Mouse (Mus musculus): Measurements from ENCODE around the gene Itpr1. TPM values are rescaled to one million over a fixed set of nuclear protein-coding genes. Genes with fewer than 3 reads are reported as not detected.
A peak's percentile ranks its signal among the peaks of the same experiment; 100 is the strongest.

Gene Itpr1
- polyA plus RNA-seq, 1 experiment from 2014 or later, result 3.3 TPM

DNA sequence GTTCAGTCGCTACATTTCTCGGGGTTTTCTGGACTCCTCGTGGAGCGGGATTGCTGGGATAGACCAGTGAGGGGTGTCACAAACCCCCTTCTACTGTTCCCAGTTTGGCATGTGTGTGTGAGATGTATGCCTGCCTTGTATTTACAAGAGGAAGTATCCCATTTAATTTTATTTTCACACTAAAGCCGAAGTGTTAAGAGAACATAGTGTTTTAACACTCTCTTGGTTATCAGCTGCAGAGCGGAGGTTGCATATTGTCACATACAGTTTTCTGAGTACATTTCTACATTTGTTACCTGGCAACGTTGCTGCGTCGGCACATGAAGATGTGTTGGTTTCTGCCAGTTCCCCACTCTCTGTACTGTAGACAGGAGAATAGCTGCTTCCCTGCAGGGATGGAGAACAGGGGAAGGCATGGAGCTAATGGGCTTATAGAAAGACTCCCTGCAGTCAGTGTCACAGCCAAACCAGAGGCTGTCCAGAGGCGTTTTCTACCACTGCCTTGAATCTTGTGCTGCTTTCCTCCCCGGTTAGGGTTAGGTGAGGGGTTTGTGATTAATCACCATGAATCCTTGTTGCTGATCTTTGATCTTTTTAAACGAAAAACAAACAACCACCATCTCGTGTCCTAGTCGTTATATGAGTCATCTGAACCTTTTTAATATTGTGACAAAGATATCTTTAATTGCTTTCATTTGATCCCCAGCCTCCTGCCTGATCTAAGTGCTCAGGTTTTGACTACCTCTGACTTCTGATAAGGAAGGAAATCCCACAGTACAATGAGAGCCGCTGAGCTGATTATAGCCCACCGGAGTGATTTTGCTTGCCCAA lies 241.4 kb downstream of the Itpr1 start:
- Histone ChIP-seq H3K9me3 (replicated peaks) (no peaks in the 10 kb centered on the region), H3K36me3 (no peaks in the 10 kb centered on the region), H3K9ac (replicated peaks) (no peak overlapping the region), H3K4me2 (no peak overlapping the region), H3K27ac (replicated peaks) (no peak overlapping the region), H3K4me1 (peaks cover 23% of the 10 kb centered on the region), H3K27me3 (replicated peaks) (no peaks in the 10 kb centered on the region), H3K4me3 (replicated peaks) (no peak overlapping the region)
- ATAC-seq (ENCODE audit: low FRiP score), result no peak
- 66% methylated on average over 16 of the region's 16 CpGs for WGBS

DNA sequence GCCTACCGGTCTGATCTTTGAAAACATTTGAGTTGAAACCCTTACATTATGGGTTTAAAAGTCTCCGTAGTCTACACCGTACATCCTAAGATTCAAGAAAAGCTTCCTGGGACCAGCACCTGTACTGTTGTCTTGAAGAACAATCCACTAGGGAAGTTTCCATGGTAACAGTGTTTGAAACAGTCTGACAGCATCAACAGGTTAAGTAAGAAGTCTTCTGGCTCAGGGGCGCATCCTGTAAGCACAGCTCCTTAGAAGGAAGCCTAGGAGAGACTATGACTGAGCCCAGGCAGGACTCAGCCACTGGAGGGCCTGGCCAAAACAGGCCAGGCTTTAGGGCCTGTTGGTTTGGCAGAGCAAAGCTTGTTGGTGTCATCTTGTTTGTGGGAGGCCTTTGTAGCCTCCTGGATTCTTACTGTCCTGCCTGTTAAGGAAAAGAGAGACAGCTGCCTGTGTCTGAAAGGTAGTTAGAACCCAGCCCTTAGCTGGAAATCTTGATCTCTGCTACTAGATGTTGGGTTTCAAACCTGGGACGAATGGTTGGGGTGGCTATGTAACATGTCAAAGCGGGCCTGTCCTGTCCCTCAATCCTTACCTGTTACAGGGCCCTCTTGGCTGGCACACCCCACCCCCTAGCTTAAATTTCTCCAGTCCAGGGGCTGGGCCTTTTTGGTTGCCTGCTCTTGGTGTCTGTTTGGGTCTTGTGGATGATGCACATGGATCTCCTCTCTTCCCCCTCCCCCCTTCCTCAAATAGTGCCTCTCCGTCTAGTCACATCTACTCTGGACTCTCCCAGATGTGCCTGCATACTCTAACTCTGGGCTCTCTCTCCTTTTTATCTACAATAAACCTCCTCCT lies 242.3 kb downstream of the Itpr1 start:
- H3K27ac ChIP-seq (replicated peaks), result no peak overlapping the region
- no peaks in the 10 kb centered on the region for H3K36me3 ChIP-seq
- H3K4me1 ChIP-seq, result peaks cover 23% of the 10 kb centered on the region
- H3K9ac ChIP-seq (replicated peaks), result no peak overlapping the region
- no peaks in the 10 kb centered on the region for H3K9me3 ChIP-seq (replicated peaks)
- no peak overlapping the region for H3K4me3 ChIP-seq (replicated peaks)
- no peak for ATAC-seq (ENCODE audit: low FRiP score)
- no peaks in the 10 kb centered on the region for H3K27me3 ChIP-seq (replicated peaks)
- no peak overlapping the region for H3K4me2 ChIP-seq
- WGBS, result 88% methylated on average over 7 of the region's 7 CpGs

DNA sequence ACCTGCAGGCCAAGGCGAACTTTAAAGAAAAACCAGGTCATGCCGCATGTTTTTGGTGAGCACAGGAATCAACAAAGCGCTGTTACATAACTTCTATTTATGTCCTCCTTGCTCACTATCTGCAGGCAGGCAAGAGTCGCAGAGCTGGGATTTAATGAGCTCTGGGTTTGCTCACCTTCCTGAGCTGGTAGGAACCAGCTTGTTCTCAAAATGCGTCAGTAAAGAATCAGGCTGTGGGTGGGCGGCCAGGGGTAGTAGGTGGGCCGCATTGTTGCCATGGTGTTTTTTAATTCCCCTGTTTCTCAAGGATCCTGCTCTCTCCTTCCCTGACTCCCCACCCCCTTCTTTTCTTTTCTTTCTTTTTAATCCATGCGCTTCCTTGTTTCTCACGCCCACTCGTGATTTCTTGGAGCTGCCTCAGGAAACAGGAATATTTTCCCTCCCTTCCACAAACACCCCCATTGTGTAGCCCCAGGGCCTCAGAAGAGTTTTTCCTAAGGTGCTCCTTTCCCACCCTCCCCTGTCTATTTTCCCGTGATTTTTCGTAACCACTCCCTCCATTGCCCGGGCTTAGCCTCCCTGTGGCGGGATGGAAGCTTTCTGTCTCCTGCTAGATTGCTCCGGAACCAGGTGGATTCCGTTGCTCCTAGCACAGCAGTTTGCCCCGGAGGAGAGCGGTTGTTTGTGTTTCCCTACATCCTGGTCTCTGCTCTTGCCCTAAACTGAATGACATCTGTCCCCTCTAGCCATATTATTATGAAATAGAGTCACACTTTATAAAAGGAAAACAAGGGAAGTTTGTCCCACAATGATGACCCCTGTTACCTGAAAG lies 243.6 kb downstream of the Itpr1 start:
- H3K27ac ChIP-seq (replicated peaks), result peak overlapping the region; percentile 51; the same call in 1 of the 2 replicates

DNA sequence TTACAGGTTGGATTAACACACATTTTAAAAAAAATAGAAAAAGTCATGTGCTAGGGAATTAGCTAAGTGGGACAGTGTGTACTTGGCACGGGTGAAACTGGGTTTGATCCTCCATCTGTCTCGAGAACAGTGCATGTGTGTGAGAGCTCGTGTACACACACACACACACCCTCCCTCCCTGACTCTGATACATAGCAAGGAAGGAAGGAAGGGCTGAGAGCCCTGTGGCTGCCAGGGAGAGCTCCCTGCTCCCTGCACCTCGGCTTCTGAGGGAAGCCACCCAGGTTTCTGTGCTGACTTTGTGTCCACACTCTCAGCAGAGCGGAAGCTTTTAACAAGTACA lies 244.1 kb downstream of the Itpr1 start:
- WGBS, result 18% methylated on average over 5 of the region's 5 CpGs
- ATAC-seq (ENCODE audit: low FRiP score), result peak; percentile 11; the same call in 1 of the 2 replicates
- peak overlapping the region; percentile 54 for H3K4me2 ChIP-seq

More for the DNA sequence above, 243.6 kb downstream of the Itpr1 start:
- Histone ChIP-seq H3K36me3 (no peaks in the 10 kb centered on the region), H3K4me3 (replicated peaks) (peak overlapping the region; percentile 4; the same call in 1 of the 2 replicates), H3K9me3 (replicated peaks) (no peaks in the 10 kb centered on the region), H3K9ac (replicated peaks) (0 out of 2 replicates have a peak overlapping the region, but pooled peaks have one; percentile 20), H3K27me3 (replicated peaks) (no peaks in the 10 kb centered on the region), H3K4me1 (peaks cover 23% of the 10 kb centered on the region), H3K4me2 (peak overlapping the region; percentile 54)
- peak; percentile 51; the same call in 1 of the 2 replicates for ATAC-seq (ENCODE audit: low FRiP score)
- 10% methylated on average over 18 of the region's 18 CpGs for WGBS

DNA sequence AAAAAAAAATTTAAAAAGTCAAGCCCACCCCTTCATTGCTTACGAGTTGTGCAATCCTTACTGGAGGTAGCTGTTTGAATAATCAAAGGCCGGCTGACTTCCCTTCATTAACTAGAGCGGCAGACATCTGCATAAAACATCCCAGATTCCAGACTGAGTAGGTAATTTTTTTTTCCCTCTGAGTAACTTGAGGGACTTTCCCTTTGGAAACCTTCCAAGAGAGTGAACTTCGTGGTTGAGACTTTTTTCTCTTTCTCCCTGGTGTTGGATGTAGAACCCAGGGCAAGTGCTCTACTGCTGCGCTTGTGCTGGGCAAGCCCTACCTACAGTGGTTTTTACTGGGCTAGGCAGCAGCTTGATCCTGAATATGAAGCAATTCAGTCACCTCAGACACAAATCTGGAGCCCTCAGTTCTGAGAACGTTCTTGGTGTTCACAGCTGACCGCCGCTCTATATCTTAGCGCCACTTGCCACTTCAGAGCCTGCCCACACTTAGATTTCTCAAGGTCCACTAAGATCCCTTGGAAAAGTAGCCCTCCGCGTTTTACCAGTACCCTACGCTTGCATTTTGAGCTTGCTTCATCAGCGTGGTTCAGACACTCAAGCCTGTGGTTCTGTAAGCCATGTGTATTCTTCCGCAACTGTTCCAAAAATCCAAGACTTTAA lies 244.8 kb downstream of the Itpr1 start:
- Histone ChIP-seq H3K4me1 (peaks cover 23% of the 10 kb centered on the region), H3K36me3 (no peaks in the 10 kb centered on the region), H3K27me3 (replicated peaks) (no peaks in the 10 kb centered on the region), H3K9me3 (replicated peaks) (no peaks in the 10 kb centered on the region), H3K27ac (replicated peaks) (peak overlapping the region; percentile 48; the same call in 1 of the 2 replicates), H3K4me2 (no peak overlapping the region), H3K9ac (replicated peaks) (no peak overlapping the region), H3K4me3 (replicated peaks) (no peak overlapping the region)
- ATAC-seq (ENCODE audit: low FRiP score), result no peak
- WGBS, result 53% methylated on average over 14 of the region's 14 CpGs

More for the DNA sequence above, 244.1 kb downstream of the Itpr1 start:
- H3K27me3 ChIP-seq (replicated peaks), result no peaks in the 10 kb centered on the region
- H3K27ac ChIP-seq (replicated peaks), result no peak overlapping the region
- no peaks in the 10 kb centered on the region for H3K36me3 ChIP-seq
- H3K4me3 ChIP-seq (replicated peaks), result no peak overlapping the region
- no peak overlapping the region for H3K9ac ChIP-seq (replicated peaks)
- peaks cover 23% of the 10 kb centered on the region for H3K4me1 ChIP-seq
- H3K9me3 ChIP-seq (replicated peaks), result no peaks in the 10 kb centered on the region

DNA sequence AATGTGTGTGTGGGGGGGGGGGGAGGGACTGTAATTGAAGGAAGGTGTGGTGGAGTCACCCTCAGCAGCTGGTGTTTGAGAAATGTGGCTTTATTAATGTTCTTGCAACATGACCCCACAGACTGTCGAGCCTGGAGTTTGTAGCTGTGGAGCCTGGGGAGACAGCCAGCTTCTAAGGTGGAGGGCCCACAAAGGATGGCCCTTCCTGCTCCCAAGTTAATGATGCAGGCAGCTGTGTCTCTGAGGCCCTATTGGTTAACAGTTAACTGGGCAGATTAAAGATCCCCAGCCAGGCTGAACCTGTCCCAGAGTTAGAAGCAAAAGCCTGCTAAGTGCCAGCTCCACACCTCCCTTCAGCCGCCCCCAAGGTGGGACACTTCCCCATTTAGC lies 245.3 kb downstream of the Itpr1 start:
- 41% methylated on average over 2 of the region's 2 CpGs for WGBS
- ATAC-seq (ENCODE audit: low FRiP score), result no peak
- Histone ChIP-seq H3K9ac (replicated peaks) (no peak overlapping the region), H3K27me3 (replicated peaks) (no peaks in the 10 kb centered on the region), H3K36me3 (no peaks in the 10 kb centered on the region), H3K4me3 (replicated peaks) (no peak overlapping the region), H3K9me3 (replicated peaks) (no peaks in the 10 kb centered on the region), H3K4me2 (no peak overlapping the region), H3K4me1 (peaks cover 23% of the 10 kb centered on the region), H3K27ac (replicated peaks) (no peak overlapping the region)

DNA sequence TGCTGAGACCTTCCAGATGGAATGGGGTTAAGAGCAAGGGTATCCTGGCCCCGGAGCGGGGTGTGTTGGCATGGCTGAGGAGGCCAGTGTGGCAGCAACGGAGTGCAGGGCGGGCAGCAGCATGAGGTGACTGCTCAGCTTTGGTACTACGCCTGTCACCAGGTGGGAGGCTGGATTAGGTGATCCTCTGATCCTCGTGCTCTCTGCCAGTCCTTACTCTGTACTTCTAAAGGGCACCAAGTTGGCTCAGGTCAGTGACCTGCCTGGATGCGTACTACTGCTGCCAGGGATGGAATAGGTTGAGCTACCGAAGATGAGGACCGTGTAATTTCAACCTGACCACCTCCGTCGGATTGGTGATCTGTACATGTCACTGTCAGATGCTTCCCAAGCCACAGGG lies 245.9 kb downstream of the Itpr1 start:
- peaks cover 23% of the 10 kb centered on the region for H3K4me1 ChIP-seq
- H3K4me3 ChIP-seq (replicated peaks), result no peak overlapping the region
- H3K27me3 ChIP-seq (replicated peaks), result no peaks in the 10 kb centered on the region
- H3K36me3 ChIP-seq, result no peaks in the 10 kb centered on the region
- no peak overlapping the region for H3K4me2 ChIP-seq
- ATAC-seq (ENCODE audit: low FRiP score), result no peak
- H3K27ac ChIP-seq (replicated peaks), result no peak overlapping the region
- 94% methylated on average over 11 of the region's 11 CpGs for WGBS
- H3K9ac ChIP-seq (replicated peaks), result no peak overlapping the region
- no peaks in the 10 kb centered on the region for H3K9me3 ChIP-seq (replicated peaks)

DNA sequence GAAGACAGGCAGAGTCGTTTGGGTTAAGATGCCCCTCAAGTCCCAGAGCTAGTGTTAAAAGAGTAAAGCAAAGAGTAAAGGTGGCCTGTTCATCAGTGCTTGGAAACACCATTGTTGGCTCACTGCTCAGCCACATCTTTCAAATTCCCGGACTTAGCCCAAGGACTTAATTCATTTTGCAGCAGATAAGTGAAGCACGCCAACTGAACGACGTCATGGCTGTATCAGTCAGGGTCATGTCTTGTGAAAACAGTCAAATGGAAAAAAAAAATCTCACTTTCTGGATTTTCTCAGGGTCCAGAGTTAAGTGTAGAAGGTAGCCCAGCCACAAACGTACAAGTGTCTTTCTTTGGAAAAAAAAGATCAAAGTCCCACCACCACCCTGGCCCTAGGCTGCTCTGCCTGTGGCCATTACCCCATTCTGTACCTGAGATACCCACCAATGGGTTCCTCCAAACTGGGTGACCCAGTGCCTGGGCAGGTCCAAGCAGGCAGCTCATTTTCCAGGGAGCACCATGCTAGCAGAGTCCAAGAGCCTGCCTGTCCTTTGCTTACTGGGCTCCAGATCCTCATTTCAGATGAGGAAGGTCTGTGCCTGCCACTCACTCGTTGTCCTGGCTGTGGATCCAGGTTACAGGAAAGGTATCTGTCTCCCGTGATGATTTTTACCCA lies 251.5 kb downstream of the Itpr1 start:
- H3K4me2 ChIP-seq, result no peak overlapping the region
- no peaks in the 10 kb centered on the region for H3K36me3 ChIP-seq
- no peaks in the 10 kb centered on the region for H3K9me3 ChIP-seq (replicated peaks)
- no peaks in the 10 kb centered on the region for H3K27me3 ChIP-seq (replicated peaks)
- no peak overlapping the region for H3K9ac ChIP-seq (replicated peaks)
- ATAC-seq (ENCODE audit: low FRiP score), result no peak
- no peaks in the 10 kb centered on the region for H3K4me1 ChIP-seq
- H3K4me3 ChIP-seq (replicated peaks), result no peak overlapping the region
- 89% methylated on average over 8 of the region's 8 CpGs for WGBS
- no peak overlapping the region for H3K27ac ChIP-seq (replicated peaks)

DNA sequence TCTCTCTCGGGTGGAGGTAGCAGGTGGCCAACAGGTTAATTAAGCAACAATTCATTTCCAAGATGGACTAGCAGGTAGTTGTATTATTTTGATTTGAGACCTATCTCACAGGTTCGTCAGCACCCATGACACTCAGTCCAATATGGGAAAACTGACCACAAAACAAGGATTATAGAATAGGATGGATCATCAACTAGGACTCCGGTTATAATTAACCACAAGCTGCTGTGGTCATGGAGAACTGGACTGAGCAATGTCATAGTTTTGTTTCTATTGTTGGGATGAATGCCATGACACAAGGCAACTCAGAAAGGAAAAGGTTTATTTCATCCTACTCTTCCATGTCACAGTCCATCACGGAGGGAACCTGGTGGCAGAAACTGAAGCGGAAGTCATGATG lies 252.3 kb downstream of the Itpr1 start:
- Histone ChIP-seq H3K27me3 (replicated peaks) (no peaks in the 10 kb centered on the region), H3K9ac (replicated peaks) (no peak overlapping the region)
- WGBS, result 92% methylated on average over 5 of the region's 5 CpGs

DNA sequence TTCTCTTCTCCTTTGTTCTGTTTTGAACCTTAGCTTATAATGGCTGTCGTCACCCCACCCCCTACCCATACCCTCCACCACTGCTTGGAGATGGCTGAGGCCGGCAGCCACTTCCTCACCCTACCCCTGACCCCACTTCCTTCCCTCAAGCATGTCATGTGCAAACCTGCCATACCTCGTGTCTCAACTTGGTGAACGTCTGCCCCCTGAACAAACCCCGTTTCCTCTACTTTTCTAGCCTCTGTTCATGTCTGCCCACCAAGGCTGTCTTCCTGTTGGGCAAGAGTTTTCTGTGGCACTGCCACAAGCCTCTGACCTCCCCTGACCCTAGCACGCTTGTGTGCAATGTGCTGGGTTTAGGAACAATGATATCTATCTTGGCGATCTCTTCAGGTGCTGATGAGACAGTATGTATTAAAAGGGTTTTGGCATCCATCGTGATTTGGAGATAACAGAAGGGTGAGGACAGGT lies 253.2 kb downstream of the Itpr1 start:
- H3K9me3 ChIP-seq (replicated peaks), result no peaks in the 10 kb centered on the region
- H3K4me1 ChIP-seq, result no peaks in the 10 kb centered on the region
- no peak overlapping the region for H3K9ac ChIP-seq (replicated peaks)
- ATAC-seq (ENCODE audit: low FRiP score), result no peak
- H3K27ac ChIP-seq (replicated peaks), result no peak overlapping the region
- H3K4me3 ChIP-seq (replicated peaks), result no peak overlapping the region
- H3K4me2 ChIP-seq, result no peak overlapping the region
- H3K27me3 ChIP-seq (replicated peaks), result no peaks in the 10 kb centered on the region
- 89% methylated on average over 8 of the region's 8 CpGs for WGBS
- no peaks in the 10 kb centered on the region for H3K36me3 ChIP-seq

More for the DNA sequence above, 252.3 kb downstream of the Itpr1 start:
- H3K4me2 ChIP-seq, result no peak overlapping the region
- H3K27ac ChIP-seq (replicated peaks), result no peak overlapping the region
- ATAC-seq (ENCODE audit: low FRiP score), result no peak
- H3K4me3 ChIP-seq (replicated peaks), result no peak overlapping the region
- no peaks in the 10 kb centered on the region for H3K9me3 ChIP-seq (replicated peaks)
- H3K36me3 ChIP-seq, result no peaks in the 10 kb centered on the region
- H3K4me1 ChIP-seq, result no peaks in the 10 kb centered on the region

Data from neural tube, embryonic 15.5 days (tissue).